Mouse (Mus musculus) liver, embryonic 16.5 days (tissue): ENCODE measurements around the gene Ralgapb. TPM values are rescaled to one million over a fixed set of nuclear protein-coding genes. Genes with fewer than 3 reads are reported as not detected.

ENCODE experiments used
- ATAC-seq: fragments of 200-750 bp; cut with Nextera tagmentation; 2 replicates; pipeline ENCODE4 v1.8.0; 2017; ENCODE audit warnings: low read depth, mild to moderate bottlenecking, moderate number of reproducible peaks, moderate library complexity
- H3K27ac ChIP-seq: fragments of 300-500 bp; sonication (generic); 2 replicates; pipeline ENCODE4 v1.5.1; 2014; ENCODE audit warnings: mild to moderate bottlenecking, low read length
- H3K27me3 ChIP-seq: fragments of 300-500 bp; sonication (generic); 2 replicates; pipeline ENCODE4 v1.6.1; 2014; ENCODE audit warnings: low read depth, low read length, mixed read lengths; ENCODE audit not compliant: control insufficient read depth, insufficient read depth
- H3K36me3 ChIP-seq: fragments of 300-500 bp; sonication (generic); 2 replicates; pipeline ENCODE4 v1.6.1; 2014; ENCODE audit warnings: mild to moderate bottlenecking; ENCODE audit not compliant: control insufficient read depth, insufficient read depth
- H3K4me1 ChIP-seq: fragments of 300-500 bp; sonication (generic); 2 replicates; pipeline ENCODE4 v1.6.1; 2014; ENCODE audit warnings: low read depth, low read length, mixed read lengths; ENCODE audit not compliant: control insufficient read depth
- H3K4me2 ChIP-seq: fragments of 300-500 bp; sonication (generic); 2 replicates; pipeline ENCODE4 v1.6.1; 2014; ENCODE audit warnings: low read depth, low read length, mixed read lengths
- H3K4me3 ChIP-seq: fragments of 300-500 bp; sonication (generic); 2 replicates; pipeline ENCODE4 v1.5.1; 2014; ENCODE audit warnings: low read depth, mild to moderate bottlenecking, low read length
- H3K9ac ChIP-seq: fragments of 300-500 bp; sonication (generic); 2 replicates; pipeline ENCODE4 v1.6.1; 2014; ENCODE audit warnings: low read depth, low read length
- H3K9me3 ChIP-seq: fragments of 300-500 bp; sonication (generic); replicated peaks from 2 replicates; pipeline ENCODE4 v1.6.1; 2016; ENCODE audit warnings: low read length; ENCODE audit not compliant: control insufficient read depth
- WGBS: fragments of 180-500 bp; shearing (Covaris S2); extraction: QIAGEN DNeasy Blood & Tissue Kit; methylation state at CpG from one replicate; pipeline ENCODE4 v1.1.7; 2014; ENCODE audit not compliant: insufficient replicate concordance; 5-methylcytosine and 5-hydroxymethylcytosine counted together
- polyA plus RNA-seq: library from polyadenylated mRNA; unstranded; fragments of >200 nt; fragmentation: Nextera tagmentation; extraction: Ambion mirVana; gene quantifications from 2 replicates; pipeline ENCODE4 v1.2.1, GENCODE M21; 2015

The Ralgapb gene
- polyA plus RNA-seq, 1 experiment from 2014 or later: 4.7 TPM

GRCm38 (mm10) chr2:158370173-158370550, 39.5 kb upstream of the Ralgapb start:
- Histone ChIP-seq H3K4me3 (no peak overlapping the region), H3K9me3 (no peaks in the 10 kb centered on the region), H3K27ac (no peak overlapping the region), H3K27me3 (peaks cover 8% of the 10 kb centered on the region), H3K4me2 (no peak overlapping the region), H3K4me1 (no peaks in the 10 kb centered on the region), H3K36me3 (no peaks in the 10 kb centered on the region), H3K9ac (no peak overlapping the region)
- no peak for ATAC-seq
- 46% methylated on average over 5 of the region's 5 CpGs for WGBS

- Histone ChIP-seq H3K27me3 (peaks cover 23% of the 10 kb centered on the region), H3K27ac (no peak overlapping the region), H3K9me3 (no peaks in the 10 kb centered on the region), H3K4me1 (no peaks in the 10 kb centered on the region), H3K4me2 (no peak overlapping the region), H3K9ac (no peak overlapping the region), H3K4me3 (no peak overlapping the region), H3K36me3 (no peaks in the 10 kb centered on the region)
- WGBS: 40% methylated on average over 5 of the region's 5 CpGs
- ATAC-seq: peak; percentile 74
Measured at GRCm38 (mm10) chr2:158373061-158373460, 36.6 kb upstream of the Ralgapb start.

GRCm38 (mm10) chr2:158373516-158373915, 36.1 kb upstream of the Ralgapb start:
- Histone ChIP-seq H3K4me2 (no peak overlapping the region), H3K27me3 (peaks cover 23% of the 10 kb centered on the region), H3K4me1 (no peaks in the 10 kb centered on the region), H3K27ac (no peak overlapping the region), H3K4me3 (no peak overlapping the region), H3K9ac (no peak overlapping the region), H3K36me3 (no peaks in the 10 kb centered on the region), H3K9me3 (no peaks in the 10 kb centered on the region)
- WGBS: 48% methylated on average over 7 of the region's 7 CpGs
- ATAC-seq: no peak

- no peak within 1 kb of the TSS for H3K9ac ChIP-seq
- 3% methylated on average over 36 of the region's 36 CpGs for WGBS
- peaks cover 23% of the 10 kb centered on the region for H3K27me3 ChIP-seq
- ATAC-seq: peak; percentile 44; the same call in 1 of the 2 replicates
- no peaks in the 10 kb centered on the region for H3K9me3 ChIP-seq
- peak within 1 kb of the TSS; percentile 37 for H3K4me3 ChIP-seq
- H3K27ac ChIP-seq: no peak within 1 kb of the TSS
- no peaks in the 10 kb centered on the region for H3K36me3 ChIP-seq
- no peaks in the 10 kb centered on the region for H3K4me1 ChIP-seq
- H3K4me2 ChIP-seq: peak within 1 kb of the TSS; percentile 49
Measured at GRCm38 (mm10) chr2:158375443-158376122, 34.1 kb upstream of the Ralgapb start, which contains the start of gene Snhg11. Gene Snhg11 (plus strand): TSS chr2:158375638.

GRCm38 (mm10) chr2:158376123-158376687, 33.4 kb upstream of the Ralgapb start:
- Histone ChIP-seq H3K27me3 (peaks cover 23% of the 10 kb centered on the region), H3K4me2 (no peak overlapping the region; the same call in 1 of the 2 replicates), H3K9ac (no peak overlapping the region), H3K4me1 (no peaks in the 10 kb centered on the region), H3K27ac (no peak overlapping the region), H3K4me3 (no peak overlapping the region), H3K36me3 (no peaks in the 10 kb centered on the region), H3K9me3 (no peaks in the 10 kb centered on the region)
- 25% methylated on average over 12 of the region's 12 CpGs for WGBS
- ATAC-seq: no peak

- Histone ChIP-seq H3K9ac (no peak overlapping the region), H3K27me3 (peaks cover 23% of the 10 kb centered on the region)
Measured at GRCm38 (mm10) chr2:158376798-158377197, 32.9 kb upstream of the Ralgapb start.

GRCm38 (mm10) chr2:158377811-158378210, 31.8 kb upstream of the Ralgapb start:
- Histone ChIP-seq H3K27ac (no peak overlapping the region), H3K4me3 (no peak overlapping the region), H3K4me1 (no peaks in the 10 kb centered on the region), H3K27me3 (peaks cover 23% of the 10 kb centered on the region), H3K36me3 (no peaks in the 10 kb centered on the region), H3K9me3 (no peaks in the 10 kb centered on the region), H3K4me2 (no peak overlapping the region), H3K9ac (no peak overlapping the region)
- WGBS: 63% methylated on average over 1 of the region's 1 CpGs
- ATAC-seq: no peak

More at GRCm38 (mm10) chr2:158376798-158377197, 32.9 kb upstream of the Ralgapb start:
- Histone ChIP-seq H3K36me3 (no peaks in the 10 kb centered on the region), H3K27ac (no peak overlapping the region), H3K9me3 (no peaks in the 10 kb centered on the region), H3K4me1 (no peaks in the 10 kb centered on the region), H3K4me2 (no peak overlapping the region), H3K4me3 (no peak overlapping the region)
- ATAC-seq: no peak
- WGBS: 51% methylated on average over 7 of the region's 7 CpGs

- ATAC-seq: 0 out of 2 replicates have a peak, but pooled peaks have one; percentile 30
- WGBS: 39% methylated on average over 13 of the region's 13 CpGs
- no peak overlapping the region for H3K27ac ChIP-seq
Measured at GRCm38 (mm10) chr2:158379354-158380078, 30.1 kb upstream of the Ralgapb start.

GRCm38 (mm10) chr2:158386072-158386471, 23.6 kb upstream of the Ralgapb start:
- H3K36me3 ChIP-seq: no peaks in the 10 kb centered on the region
- H3K4me1 ChIP-seq: no peaks in the 10 kb centered on the region
- H3K27me3 ChIP-seq: no peaks in the 10 kb centered on the region
- H3K9me3 ChIP-seq: no peaks in the 10 kb centered on the region
- H3K4me2 ChIP-seq: no peak overlapping the region
- ATAC-seq: no peak
- no peak overlapping the region for H3K4me3 ChIP-seq
- no peak overlapping the region for H3K27ac ChIP-seq
- no peak overlapping the region for H3K9ac ChIP-seq
- WGBS: 40% methylated on average over 8 of the region's 8 CpGs

More at GRCm38 (mm10) chr2:158379354-158380078, 30.1 kb upstream of the Ralgapb start:
- no peaks in the 10 kb centered on the region for H3K4me1 ChIP-seq
- no peaks in the 10 kb centered on the region for H3K36me3 ChIP-seq
- H3K9me3 ChIP-seq: no peaks in the 10 kb centered on the region
- H3K4me2 ChIP-seq: no peak overlapping the region
- no peak overlapping the region for H3K4me3 ChIP-seq
- H3K9ac ChIP-seq: no peak overlapping the region
- H3K27me3 ChIP-seq: peaks cover 18% of the 10 kb centered on the region
